Mouse (Mus musculus) erythroblast, embryonic 14.5 days (primary cell): Measurements from ENCODE around the gene Fam133b.

ENCODE experiments used
- GATA1 ChIP-seq: IDR thresholded peaks from 2 replicates; pipeline ENCODE4 v1.6.1; 2012; ENCODE audit warnings: low read length, inconsistent platforms, mixed read lengths
- TAL1 ChIP-seq: IDR thresholded peaks from 3 replicates; pipeline ENCODE4 v1.6.1; 2012; ENCODE audit warnings: low read length, inconsistent platforms, mixed read lengths

DNA sequence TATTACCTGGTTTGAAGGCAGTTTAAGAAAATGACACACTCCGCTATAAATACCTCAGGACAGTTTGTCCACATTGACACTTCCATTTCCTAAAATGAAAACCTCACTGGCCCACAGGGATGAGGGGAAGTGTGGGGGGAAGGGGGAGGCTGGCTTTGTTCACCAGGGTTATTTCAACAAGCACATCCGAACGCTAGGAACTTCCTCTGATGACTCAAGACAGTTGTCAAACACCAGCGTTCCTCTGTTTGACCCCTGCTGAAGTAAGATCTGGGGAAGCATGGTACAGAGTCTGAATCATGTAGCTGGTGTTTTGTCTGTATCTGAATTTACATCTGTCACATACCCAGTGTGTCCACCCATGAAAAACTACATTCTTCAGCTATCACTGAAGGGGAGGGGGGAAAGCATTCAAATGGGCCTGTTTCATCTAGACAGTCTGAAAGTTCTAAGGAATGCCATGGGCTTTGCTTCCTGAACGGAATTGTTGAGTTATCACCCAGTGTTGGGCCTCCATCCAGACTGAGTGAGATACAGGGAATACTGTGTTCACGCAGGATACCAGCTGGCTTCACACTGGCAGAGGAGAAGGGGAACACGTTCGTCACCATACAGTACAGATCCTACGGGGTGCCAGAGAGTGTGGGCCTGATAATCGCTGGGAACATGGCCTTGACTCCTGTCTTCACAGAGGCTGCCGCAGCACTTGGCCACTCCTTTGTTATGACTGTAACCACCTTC, 40.9 kb upstream of the Fam133b start:
- TF ChIP-seq TAL1 (no peak), GATA1 (no peak)
